Mouse (Mus musculus) heart, adult 2 months (tissue): ENCODE measurements around the gene Fam222b.

Experiments used
- EP300 ChIP-seq: fragments of 200-500 bp; IDR thresholded peaks from 2 replicates; pipeline ENCODE4 v1.6.1; 2011; ENCODE audit warnings: low read depth, low read length, control low read depth; ENCODE audit not compliant: insufficient read depth
- POLR2A ChIP-seq: fragments of 200-500 bp; IDR thresholded peaks from 2 replicates; pipeline ENCODE4 v1.6.1; 2011; ENCODE audit warnings: mild to moderate bottlenecking, low read depth, low read length, control low read depth; ENCODE audit not compliant: insufficient read depth

DNA sequence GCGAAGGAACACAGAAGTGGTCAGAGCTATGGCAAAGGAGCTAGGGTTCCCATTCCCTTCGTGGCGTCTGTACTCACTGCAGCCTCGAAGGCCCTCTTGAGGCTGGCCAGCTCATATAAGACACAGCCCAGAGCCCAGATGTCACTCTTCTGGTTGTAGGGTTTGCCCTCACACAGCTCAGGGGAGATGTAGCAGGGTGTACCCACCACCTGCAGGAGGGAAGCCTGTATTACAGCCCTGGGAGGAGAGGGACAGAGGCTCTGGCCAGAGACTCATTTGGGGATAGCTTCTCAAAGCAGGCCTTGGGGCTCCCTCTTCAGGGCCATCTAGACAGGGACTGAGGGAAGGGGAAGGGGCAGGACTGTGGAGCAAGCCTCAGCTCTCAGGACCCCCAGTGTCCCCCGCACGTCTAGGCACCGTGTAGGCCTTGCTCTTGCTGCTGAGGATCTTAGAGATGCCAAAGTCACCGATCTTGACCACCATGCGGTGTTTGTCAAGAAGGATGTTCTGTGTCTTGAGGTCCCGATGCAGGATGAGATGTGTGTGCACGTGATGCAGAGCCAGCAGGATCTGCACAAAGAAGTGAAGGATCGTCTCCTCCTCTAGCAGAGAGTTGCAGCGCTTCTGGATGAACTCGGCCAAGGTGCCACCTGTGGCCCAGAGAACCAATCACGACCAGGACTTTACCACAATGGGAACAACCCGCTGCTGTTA, 77.7 kb downstream of the Fam222b start:
- no peak for TF ChIP-seq POLR2A
- no peak for TF ChIP-seq EP300
